Mouse (Mus musculus) adrenal gland, postnatal 4 days (tissue): Measurements from ENCODE around the gene Camk2b. TPM values are rescaled to one million over a fixed set of nuclear protein-coding genes. Genes with fewer than 3 reads are reported as not detected.

Source experiments
- DNase-seq, 2 experiments: peaks; one replicate each; pipeline ENCODE4 v3.0.0; 2021 to 2022; ENCODE audit warnings: low spot score in 2 of 2, mixed read lengths in 2 of 2
- total RNA-seq, 2 experiments: library from RNA; stranded (reverse); gene quantifications; 2 replicates each; pipeline ENCODE4 v1.2.3; 2021

The Camk2b gene
- total RNA-seq, 2 experiments from 2014 or later, result 24.7 to 28.2 TPM

DNA sequence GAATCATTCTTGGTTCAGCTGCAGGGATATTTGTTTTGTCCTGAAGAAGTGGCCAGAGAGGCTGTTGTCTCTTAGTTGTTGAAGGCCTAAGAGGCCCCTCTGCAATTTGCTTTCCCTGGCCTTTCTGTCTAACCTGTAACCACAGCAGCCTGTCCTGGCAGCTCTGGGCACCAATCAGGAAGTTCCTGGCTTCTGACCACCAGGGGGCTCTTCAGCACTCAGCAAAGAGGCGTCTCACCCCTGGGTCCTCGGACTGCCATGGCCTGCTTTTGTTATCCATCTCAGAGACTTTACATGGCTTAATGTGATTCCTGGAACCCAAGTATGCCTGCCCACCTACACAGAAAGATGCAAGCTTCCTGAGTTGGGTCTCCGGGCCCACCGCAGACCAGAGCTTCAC, 75.3 kb downstream of the Camk2b start:
- no peak for DNase-seq

DNA sequence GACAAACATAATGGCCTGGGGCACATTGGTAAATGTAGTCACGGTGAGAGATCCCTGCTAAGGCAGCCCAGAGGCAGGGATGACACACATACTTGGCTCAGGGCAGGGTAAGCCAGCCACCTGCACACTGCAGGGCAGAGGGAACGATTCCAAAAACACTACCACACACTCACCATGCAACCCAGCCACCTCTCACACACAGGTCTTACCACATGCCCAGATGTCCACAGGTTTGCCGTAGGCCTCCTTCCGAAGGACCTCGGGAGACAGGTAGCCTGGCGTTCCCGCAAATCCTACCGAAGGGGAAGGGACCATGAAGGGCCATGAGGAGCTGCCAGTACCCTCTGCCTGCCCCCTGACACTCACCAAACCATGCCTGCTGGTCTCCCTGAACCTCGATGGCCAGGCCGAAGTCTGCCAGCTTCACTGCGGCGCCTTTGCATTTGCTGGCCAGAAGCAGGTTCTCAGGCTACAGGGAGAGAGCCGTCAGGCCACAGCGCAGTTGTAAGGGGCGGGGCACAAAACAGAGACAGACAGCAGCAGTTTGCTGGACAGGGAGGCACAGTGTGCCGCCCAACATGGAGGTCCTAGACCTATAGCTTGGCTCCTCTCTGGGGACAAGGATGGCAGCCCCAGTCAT, 76.1 kb downstream of the Camk2b start:
- no peak for DNase-seq

DNA sequence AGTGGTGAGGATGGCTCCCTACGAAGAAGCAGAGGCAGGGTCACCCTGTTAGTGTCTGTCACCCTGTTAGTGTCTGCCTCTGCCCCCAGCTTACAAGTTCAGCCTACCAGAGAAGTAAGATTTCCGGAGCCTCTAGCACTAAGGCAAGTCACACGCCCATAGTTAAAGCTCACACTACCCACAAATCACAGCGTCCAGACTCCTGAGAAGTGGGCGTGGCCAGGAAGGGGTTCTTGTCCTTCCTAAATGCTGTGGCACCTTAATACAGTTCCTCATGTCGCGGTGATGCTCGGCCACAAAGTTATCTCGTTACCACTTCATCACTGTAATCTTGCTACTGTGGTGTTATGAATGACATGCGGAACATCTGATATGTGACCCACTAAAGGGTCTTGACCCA, 78.0 kb downstream of the Camk2b start:
- DNase-seq, result no peak

DNA sequence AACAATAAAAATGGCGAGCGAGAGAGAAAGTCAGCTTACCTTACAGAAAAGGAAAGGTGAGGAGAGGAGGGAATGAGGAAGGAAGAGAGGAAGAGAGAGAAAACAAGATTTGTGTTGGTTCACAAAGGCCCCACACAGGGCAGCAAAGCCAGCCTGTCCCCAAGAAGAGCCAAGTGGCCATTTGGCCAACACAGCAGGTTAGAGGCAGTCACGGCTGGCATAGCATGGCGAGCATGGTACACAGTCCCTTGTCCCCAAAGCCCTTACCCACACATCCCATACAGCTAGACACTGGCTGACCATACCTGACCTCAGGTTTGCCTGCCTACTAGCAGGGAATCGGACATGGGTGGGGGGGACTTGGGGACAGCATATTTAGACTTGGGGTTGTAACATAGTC, 82.5 kb downstream of the Camk2b start:
- DNase-seq, result no peak

DNA sequence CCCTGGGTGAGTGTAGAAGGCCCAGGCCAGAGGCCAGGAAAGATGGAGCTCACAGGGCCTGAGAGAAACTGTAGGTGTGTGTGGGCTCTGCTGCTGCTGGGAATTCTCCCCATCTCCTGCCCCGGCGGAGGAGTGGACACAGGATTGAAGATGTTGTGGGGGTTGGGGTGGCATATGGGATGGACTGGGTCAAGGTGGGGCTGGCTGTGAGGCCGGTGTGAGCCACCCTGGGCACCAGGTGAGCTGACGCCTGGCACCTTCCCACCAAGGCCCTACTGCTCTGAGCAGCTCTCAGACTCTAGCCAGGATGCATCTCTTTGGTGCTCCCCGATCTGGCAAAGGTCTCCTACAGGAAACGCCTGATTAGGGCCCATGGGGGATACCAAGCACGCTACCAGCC, 84.8 kb downstream of the Camk2b start:
- no peak for DNase-seq

DNA sequence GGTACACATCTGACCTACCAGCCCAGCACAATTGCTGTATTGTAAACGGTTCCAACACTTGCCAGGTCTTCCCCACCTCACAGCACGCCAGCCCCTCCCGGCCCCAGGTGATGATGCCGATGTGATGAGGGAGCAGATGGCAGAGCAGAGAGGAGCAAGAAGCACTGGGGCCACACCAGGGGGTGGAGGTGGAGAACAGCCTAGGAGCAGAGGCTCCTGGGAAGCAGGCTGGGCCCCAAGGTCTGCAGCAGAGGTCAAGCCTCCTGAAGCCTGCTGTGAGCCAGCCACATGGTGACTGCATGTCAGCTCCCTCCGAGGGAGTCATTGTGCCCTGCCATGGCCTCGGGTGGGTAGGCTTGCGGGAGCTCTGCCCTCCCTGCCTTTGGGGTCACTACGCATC, 85.6 kb downstream of the Camk2b start:
- DNase-seq, result no peak

DNA sequence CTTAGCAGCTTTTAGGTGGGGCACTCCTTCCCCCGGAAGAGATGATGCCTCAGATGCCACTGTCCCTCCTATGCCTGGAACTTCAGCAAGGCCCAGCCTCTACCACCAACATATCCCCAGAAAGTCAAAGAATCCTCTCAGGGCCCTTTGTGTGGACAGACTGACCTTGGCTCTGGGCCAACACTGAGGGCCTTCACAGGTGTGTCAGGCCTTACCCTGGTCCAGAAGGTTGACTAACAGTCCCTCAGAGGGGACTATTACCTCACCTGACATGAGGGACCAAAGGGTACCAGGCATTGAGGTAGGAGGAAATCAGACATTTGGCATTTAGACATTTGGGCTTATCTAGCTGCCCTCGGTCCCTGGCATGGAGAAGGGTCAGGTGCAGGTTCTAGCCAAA, 86.1 kb downstream of the Camk2b start:
- DNase-seq, result no peak

DNA sequence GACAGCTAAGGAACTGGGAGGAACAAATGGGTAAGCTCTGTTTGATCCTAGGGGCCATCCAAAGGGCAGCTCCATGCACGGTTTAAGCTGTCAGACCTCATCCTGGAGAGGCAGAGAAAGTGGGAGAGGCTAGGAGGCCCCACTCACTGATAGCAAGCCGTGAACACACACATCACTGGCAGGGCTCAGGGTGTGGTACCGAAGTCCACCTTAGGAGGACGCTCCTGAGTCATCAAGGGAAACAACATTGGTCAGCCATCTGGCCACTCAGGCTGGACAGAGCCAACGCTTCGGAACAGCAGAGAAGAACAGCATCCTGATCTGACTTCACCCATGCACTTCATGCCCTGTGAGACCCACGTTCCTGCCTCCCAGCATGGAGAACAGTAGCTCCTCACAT, 87.1 kb downstream of the Camk2b start:
- DNase-seq, result no peak

DNA sequence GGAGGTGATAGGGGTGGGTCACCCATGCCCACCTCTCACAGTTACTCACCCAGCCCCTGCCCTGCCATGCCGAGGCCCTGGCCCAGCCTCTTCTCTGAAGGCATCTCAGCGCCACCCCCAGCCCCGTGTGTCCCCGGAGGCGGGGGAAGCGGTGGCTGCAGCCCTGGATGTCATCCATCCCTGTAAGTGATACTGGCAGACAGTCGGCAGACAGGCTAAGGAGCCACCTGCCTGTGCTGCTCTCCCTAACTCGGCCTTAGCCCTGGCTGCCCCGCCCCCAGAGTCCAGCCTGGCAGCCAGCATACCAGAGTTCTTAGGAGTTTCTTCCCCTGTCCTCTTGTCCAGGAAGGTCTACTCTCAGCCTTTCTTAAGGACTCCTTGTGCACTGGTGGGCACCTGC, 90.1 kb downstream of the Camk2b start:
- DNase-seq, result no peak

DNA sequence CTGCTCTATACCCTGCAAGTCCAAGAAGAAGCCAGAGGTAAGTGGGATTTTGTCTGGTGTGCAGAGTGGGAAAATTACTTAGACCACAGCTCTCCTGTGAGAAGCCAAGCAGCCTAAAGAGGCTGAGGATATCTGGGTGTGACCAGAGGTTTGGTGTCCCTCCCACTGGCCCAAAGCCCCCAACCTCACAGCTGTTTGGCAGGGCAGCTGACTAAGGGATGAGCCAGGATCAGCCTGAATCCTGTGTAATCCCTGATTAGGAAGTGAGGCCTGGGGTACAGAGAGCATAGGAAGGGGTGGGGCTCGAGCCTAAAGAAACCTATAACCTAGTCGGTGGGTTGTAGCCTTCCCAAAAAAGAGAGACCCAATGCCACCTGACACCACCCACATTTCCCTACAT, 91.1 kb downstream of the Camk2b start:
- no peak for DNase-seq

DNA sequence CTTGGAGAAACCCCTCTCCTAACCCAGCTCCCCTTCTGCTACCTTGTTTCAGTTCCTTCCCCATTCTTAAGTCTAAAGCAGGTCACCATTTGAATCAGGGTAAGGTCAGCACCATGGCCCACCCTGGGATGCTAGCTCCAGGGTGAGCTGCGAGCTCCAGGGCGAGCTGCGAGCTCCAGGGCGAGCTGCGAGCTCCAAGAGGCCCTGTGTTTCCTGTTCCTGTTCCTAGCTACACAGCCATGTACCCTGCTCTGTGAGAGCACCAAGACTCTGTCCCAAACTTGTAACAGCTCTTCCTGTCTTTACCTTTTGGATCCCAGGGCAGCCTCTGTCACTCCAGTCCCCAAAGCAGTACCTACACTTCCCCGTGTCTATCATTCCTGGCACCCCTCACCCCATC, 92.1 kb downstream of the Camk2b start:
- no peak for DNase-seq

DNA sequence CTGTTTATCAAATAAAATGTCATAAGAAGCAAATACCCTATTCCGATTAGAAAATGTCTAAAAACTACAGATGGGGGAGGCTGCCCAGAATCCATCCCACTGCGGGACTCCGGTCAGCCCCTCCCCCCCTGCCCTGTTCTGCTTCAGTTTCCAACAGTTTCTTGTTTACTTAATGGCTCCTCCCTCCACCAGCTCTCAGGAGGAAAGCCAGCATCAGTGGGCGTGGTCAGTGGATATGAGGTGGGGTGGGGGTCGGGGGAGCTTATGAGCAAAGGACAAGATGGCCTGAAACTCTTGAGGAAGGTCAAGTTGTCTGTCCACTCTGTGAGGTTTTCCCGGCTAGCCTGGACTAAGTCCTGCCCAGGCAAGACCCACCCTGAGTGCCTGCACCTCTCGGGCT, 93.0 kb downstream of the Camk2b start:
- no peak for DNase-seq

DNA sequence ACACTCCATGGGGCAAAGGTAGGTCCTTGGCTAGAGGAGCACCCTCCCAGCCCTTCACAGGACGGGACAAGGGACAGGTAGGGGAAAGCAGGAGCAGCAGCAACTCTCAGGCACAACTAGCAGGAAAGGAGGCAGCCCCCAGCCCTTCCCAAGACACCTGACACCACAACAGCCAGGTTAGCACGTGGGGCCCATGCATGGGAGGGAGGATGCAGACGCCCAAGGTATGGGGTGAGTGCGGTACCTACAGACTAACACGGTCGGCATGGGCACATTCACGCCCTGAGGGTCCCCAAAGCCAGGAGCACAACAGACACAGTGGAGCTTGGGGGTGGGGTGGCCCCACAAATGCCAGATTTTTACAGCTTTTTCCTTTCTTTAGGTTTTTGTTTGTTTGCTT, 95.0 kb downstream of the Camk2b start:
- DNase-seq, result no peak

DNA sequence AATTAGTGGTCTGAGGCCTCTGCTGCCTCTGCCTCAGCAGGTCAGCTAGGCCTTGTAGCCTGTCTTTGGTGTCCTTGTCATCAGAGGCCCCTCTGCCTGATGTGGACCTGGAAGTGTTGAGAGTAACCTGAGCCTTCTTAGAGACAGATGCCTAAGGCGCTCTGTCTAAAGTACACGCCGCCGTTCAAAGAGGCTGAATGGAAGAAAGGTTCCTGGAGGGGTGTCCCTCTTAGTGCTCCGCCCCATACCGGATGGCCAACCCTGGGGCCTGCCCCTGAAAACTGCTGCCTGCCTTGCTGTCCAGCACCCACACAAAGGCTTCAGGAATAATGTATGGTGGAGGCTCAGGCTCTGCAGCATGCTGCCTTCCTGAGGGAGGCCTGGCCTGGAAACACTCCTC, 97.9 kb downstream of the Camk2b start:
- no peak for DNase-seq

DNA sequence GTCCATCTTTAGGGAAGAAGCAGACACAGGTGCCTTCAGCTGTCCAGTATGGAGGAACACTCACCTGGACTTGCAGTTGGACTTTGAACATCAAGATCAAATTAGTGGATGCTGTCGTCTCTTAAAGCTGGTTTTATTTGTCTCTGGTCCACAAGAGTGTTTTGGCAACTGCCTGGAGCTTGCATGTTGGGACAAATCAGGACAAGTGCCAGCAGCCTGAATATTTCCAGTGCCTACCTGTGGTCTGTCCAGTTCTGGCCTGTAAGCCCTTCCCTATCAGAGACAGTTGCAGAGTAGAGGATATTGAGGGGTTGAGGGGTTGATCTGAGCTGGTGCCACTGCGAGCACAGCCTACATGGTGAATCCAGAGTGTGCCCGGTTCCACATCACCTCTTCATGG, 99.4 kb downstream of the Camk2b start:
- DNase-seq, result no peak

DNA sequence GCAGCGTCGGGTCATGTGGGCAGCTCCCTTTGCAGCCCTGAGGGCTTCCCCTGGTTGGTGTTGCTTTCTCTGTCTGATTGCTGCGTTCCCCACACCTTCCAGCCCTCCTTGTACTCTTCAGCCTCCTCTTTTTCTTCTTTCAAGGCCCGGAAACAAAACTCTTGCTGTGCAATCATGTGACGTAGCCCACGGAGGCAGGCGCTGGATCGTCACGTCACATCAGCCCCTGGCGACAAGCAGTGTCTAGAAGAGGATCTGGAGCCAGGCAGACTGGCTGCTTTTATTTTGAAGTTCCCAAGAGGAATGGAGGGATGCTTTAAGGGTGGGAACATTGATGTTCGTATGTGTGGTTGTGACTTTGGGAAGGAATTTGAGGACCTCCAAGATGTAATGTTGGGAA, 100.3 kb downstream of the Camk2b start:
- DNase-seq, result no peak

DNA sequence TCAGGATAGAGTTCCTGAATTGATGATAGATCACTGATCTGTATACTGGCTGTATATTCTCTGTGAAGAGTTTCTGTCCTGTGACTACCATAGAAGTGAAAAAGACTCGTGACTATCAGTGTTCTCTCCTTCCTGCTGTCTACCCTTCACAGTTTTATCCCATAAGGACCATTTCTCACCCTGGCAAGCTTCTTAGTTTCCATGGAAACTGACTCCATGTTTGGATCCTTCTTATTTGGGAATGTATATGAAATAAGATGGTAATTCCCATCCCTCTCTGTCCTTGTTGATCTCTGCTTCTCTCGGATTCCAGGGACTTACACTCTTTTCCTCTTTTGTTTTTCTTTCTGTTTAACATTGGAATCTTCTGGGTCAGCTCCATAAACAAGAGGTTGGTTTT, 106.1 kb downstream of the Camk2b start:
- no peak for DNase-seq

DNA sequence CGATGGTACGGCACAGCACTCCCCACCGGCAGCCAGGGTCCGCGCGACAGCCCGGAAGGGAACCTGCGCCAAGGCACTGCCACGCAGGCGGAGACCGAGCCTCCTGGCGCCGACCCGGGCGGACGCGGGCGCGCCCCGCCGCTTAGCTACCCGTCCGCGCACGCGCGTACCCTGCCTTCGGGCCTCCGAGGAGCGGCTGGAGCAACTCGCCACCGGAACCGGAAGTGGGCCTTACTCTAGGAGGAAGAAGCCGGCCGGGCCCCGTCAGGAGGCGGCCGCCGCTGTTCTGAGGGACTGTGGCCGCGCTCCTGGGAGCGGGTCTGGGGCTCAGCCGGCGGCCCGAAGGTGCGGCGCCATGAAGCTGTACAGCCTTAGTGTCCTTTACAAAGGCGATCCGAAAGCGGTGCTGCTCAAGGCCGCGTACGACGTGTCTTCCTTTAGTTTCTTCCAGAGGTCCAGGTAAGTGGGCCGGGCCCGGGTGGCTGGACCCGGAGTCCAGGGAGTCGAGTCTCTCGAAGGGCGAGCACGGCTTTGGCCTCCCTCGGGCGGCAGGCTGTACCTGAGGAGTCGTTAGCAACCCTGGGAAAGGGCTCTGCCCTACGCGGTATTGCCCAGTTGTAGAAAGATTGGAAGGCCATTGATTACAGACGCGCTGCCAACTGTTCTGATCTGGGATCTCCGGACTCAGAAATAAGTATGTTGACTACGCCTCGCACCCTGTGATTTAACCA, 110.5 kb downstream of the Camk2b start, which contains the start of gene Ykt6:
Ykt6 (plus strand) TSS at position 148 of the 731 bp plus-strand sequence.
- peak; percentile 83 to 94 for DNase-seq

DNA sequence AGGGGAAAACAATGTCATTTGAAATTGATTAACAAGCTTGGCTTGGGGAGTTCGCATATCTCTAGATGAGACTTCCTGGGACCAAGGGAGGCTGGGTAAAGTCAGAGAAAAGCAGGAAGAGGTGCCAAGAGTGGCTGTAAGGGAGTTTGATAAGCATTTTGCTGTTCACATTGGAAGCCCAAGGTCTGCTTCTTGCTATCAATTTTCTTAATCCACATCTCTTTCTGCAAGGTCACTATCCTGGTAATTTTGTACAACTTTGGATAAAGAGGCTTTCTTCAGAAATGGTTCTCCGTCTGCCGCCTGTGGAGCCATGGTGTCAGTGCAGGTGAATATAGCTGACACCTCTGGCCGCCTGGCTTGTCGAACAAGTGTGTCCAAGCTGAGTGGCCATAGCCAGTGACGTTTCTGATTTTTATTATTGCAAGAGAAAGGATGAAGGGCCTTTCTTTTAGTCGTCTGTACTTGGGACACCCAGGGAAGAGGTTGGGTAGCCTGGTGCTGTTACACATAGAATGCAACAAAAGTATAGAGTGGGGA, 111.1 kb downstream of the Camk2b start:
- DNase-seq, result no peak

DNA sequence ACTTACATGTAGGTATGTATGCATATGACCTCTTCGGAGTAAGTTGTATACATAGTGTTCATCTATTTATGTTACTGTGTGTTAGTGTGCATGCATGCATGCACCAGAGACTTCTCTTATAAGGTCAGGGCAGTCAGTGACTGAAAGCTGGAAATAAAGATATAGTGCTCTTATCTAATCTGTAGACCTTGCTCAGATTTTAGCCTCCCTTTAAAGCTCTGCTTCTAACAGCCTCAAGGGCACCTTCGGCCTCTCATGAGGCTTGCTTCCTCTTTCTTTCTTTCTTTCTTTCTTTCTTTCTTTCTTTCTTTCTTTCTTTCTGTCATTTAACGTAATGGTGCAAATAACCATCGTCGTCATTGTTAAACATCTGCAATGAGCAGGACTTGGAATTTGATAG, 111.7 kb downstream of the Camk2b start:
- DNase-seq, result no peak

DNA sequence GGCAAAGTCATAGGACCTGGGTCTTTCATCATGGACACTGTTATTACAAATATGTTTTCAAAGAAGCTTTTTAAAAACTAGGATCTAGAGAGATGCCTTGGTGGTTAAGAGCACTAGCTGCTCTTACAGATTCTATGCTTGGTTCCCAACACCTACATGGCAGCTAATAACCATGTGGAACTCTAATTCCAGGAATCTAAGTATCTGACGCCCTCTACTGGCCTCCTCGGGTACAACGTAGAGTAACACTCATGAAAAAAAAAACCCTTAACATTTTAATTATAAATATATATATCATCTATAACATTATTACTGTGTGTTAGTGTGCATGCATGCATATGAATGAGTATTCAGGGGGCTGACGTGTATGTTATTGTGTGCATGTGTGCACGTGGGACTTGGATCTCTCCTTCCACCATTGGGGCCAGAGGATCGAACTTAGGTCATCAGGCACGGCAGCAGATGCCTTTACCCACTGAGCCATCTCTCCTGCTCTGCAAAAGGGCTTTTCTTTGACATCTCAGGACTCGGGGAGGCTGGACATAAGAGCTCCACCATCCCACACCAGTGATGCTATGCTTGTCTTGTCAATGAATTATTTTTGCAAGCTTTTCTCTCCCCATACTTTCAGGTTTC, 112.9 kb downstream of the Camk2b start:
- peak in 1 of 2 experiments; percentile 2 for DNase-seq

DNA sequence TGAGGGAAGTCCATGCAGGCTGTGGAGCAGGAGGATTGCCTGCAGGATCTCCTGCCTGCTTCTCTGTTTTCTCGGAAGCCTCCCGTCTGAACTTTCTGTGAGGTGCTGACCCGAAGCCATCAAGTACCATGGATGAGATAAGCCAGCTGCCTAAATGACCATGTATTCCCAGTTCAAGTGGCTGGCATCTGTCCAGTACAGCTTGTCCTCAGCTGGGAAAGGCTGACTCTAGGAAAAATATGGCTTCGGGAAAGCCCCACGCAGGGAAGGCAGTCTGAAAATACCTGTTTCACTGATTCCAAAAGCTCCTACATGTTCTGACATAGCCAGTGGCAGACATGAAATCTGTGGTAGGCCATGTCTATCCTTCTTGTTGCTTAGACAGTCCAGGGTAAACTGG, 113.7 kb downstream of the Camk2b start:
- DNase-seq, result peak in 1 of 2 experiments; percentile 2
